Mouse (Mus musculus) left cerebral cortex, postnatal 4 days (tissue): ENCODE measurements around the gene Prdm5. TPM values are rescaled to one million over a fixed set of nuclear protein-coding genes. Genes with fewer than 3 reads are reported as not detected.

Experiments used
- DNase-seq: peaks from one replicate; pipeline ENCODE4 v3.0.0-alpha.2; 2022
- intact Hi-C: fragments of 180-260 bp; cut with DNase I; formaldehyde crosslinking; loops from one replicate; pipeline ENCODE4 v1.15.1; 2025
- total RNA-seq, 2 experiments: library from RNA; stranded (reverse); gene quantifications; 2 replicates each; pipeline ENCODE4 v1.2.3; 2021

Prdm5 gene
- total RNA-seq, 2 experiments from 2014 or later: 5.0 to 5.1 TPM

DNA sequence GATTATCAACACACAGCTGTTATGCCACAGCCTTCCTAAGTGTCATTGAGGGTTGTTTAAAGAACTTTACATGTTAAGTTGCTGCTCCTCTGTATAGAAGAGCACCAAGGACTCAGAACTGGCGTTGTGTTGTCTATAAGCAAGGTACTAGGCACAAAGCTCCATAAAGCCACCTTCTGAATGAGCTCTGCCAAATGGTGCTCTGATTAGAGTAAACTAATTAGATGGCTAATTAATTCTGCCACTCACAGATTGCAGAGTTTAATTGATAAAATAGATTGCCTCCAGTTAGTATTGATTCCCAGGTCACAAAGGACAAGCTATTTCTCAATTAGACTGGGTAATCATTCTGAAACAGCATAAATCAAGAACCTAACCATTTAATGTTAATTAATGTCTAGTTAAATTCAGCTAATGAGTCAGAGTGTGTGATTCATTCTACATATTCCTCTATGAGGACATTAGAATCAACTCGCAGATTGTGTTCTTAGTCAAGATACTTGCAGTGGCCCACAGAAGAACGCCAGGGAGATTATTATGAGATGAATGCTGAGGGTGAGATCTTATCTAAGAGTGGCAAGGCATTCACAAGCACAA lies 147.0 kb downstream of the Prdm5 start:
- no peak for DNase-seq
- intact Hi-C loops: no loop called here

- DNase-seq: no peak
- intact Hi-C loops: no loop called here
These were observed 151.7 kb downstream of the Prdm5 start for GRCm38 (mm10) chr6:65930523-65930922.

GRCm38 (mm10) chr6:65932776-65933175 lies 154.0 kb downstream of the Prdm5 start:
- intact Hi-C loops: no loop called here
- DNase-seq: no peak

GRCm38 (mm10) chr6:65933177-65933576 lies 154.4 kb downstream of the Prdm5 start:
- DNase-seq: no peak
- intact Hi-C loops: no loop called here

DNA sequence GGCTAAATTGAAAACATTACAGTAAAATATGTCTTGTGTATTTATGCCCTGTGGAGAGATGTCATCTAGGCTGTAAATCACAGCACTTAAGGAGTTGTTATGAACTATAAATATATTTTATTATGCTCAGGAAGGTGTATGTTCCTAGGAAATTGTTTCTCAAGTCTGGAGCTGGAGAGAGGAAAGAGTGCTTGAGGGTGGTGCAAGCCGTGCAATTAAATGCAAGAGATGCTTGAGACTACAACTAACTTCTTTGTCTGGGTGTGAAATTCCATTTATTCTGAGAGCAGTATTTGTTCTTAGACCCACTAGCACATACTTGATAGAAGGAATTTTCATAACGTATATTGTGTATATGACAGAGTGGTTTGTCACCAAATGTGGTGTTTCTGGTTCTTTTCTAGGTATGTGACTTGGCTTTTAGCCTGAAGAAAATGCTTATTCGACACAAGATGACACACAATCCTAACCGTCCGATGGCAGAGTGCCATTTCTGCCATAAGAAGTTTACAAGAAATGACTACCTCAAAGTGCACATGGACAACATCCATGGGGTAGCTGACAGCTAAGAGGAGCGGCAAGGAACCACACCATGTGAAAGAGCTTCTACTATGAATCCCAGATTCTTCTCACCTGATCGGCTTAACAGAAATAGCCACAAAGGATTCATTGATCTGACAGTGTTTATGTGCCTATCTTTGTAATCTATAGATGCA lies 156.9 kb downstream of the Prdm5 start:
- intact Hi-C loops: no loop called here

GRCm38 (mm10) chr6:65950492-65950891 lies 171.7 kb downstream of the Prdm5 start:
- intact Hi-C loops: no loop called here
- DNase-seq: no peak

More for the DNA sequence above, 156.9 kb downstream of the Prdm5 start:
- DNase-seq: no peak

GRCm38 (mm10) chr6:65952309-65952708 lies 173.5 kb downstream of the Prdm5 start, which contains the start of gene 4930544G11Rik:
TSS of gene 4930544G11Rik (plus strand) at chr6:65952609.
- no peak for DNase-seq
- intact Hi-C loops: no loop called here

DNA sequence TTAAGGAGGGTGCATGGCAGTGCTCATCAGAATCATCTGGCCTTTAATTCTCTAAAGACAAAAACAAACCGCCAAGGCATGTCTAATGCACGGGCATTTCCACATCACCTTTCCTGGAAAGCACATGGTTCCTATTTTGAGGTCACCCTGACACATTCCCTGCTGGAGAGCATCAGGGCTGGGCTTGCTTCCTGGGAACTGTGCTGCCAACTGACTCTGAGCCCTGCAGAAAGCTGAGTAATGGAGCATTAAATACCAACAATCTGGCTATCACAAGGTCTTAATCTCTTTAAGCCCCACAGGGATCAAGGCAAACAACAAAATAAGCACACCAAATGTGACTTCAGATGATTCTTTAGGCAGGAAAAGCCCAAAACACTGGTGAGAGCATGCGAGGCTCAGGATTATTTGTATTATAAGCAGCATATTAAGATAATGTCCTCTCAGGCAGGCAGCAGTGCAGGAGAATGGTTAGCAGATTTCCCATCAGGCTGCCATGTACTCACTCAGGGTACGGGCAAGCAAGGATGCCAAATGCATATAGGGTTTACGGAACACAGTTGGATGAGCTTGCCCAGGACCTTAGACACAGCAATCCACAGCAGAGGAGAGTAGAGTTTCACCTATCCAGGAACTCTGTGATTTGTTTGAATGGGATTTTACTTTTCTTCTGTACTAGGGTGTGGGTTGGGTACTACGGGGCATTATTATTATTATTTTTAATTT lies 190.8 kb downstream of the Prdm5 start:
- peak; percentile 16 for DNase-seq
- intact Hi-C loops: no loop called here

DNA sequence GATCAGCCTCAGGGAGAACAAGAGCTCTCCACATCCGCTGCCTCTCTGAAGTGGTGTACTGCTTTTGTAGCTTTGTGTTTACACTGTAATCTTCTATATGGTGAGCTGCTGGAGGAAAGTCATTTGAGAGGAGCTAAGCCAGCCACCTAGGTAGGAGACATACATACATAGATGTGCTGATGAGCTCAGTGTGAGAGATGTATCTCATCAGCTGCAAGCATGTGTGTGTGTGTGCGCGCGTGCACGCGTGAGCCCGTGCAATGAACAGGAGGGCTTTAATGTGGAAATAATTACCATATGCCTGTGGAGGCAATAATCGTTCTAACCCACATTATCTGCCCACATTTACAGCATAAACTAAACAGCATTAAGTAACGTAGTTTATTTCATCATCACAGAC lies 191.6 kb downstream of the Prdm5 start:
- DNase-seq: no peak
- intact Hi-C loops: no loop called here

Other genes starting within 250 kb of the Prdm5 start
- 10 to 100 TPM; 17.9 to 24.6 TPM for gene Ndnf, start 107.4 kb upstream of the Prdm5 start, total RNA-seq
- gene 4930544G11Rik, start 173.6 kb downstream of the Prdm5 start, total RNA-seq: not detected